Mouse (Mus musculus) erythroblast, embryonic 14.5 days (primary cell): ENCODE measurements around the gene Zfpm1.

Experiments used
- GATA1 ChIP-seq: IDR thresholded peaks from 2 replicates; pipeline ENCODE4 v1.6.1; 2012; ENCODE audit warnings: low read length, inconsistent platforms, mixed read lengths
- TAL1 ChIP-seq: IDR thresholded peaks from 3 replicates; pipeline ENCODE4 v1.6.1; 2012; ENCODE audit warnings: low read length, inconsistent platforms, mixed read lengths

GRCm38 (mm10) chr8:122273826-122274225, 8.1 kb upstream of the Zfpm1 start:
- TF ChIP-seq GATA1: no peak
- TF ChIP-seq TAL1: no peak
